Mouse (Mus musculus) forelimb bud, embryonic 11.5 days (tissue): ENCODE measurements around the gene Ooep.
"Not testable (repeated sequence)": the region's sequence is repeated elsewhere in the genome, so short reads cannot be mapped to it uniquely, and the experiment has no call there.

Experiments
- DNase-seq: peaks from one replicate; pipeline ENCODE4 v3.0.0-alpha.2; 2012; ENCODE audit warnings: low read depth, low spot score

Ooep gene

GRCm38 (mm10) chr9:78367959-78368358 is 10.6 kb downstream of the Ooep start, which contains the start of gene Dppa5a:
TSS of gene Dppa5a (minus strand) at chr9:78368177.
- DNase-seq: not testable (repeated sequence)

- DNase-seq: no peak
Observed at GRCm38 (mm10) chr9:78365850-78366544, 12.5 kb downstream of the Ooep start.

- DNase-seq: no peak
Observed at GRCm38 (mm10) chr9:78364701-78365100, 13.8 kb downstream of the Ooep start.

- DNase-seq: no peak
Observed at GRCm38 (mm10) chr9:78363374-78363773, 15.2 kb downstream of the Ooep start.

- DNase-seq: no peak
Observed at GRCm38 (mm10) chr9:78360484-78360872, 18.0 kb downstream of the Ooep start.

GRCm38 (mm10) chr9:78359750-78360483 is 18.6 kb downstream of the Ooep start:
- DNase-seq: no peak

- DNase-seq: peak; percentile 78
Observed at GRCm38 (mm10) chr9:78358053-78358452, 20.5 kb downstream of the Ooep start.

- no peak for DNase-seq
Observed at GRCm38 (mm10) chr9:78355611-78356010, 22.9 kb downstream of the Ooep start, which contains the start of gene Gsta2. TSS of gene Gsta2 (minus strand) at chr9:78355788.

GRCm38 (mm10) chr9:78354665-78355578 is 23.6 kb downstream of the Ooep start:
- no peak for DNase-seq

GRCm38 (mm10) chr9:78351504-78352220 is 26.9 kb downstream of the Ooep start:
- DNase-seq: no peak

- DNase-seq: not testable (repeated sequence)
Observed at GRCm38 (mm10) chr9:78350007-78350406, 28.5 kb downstream of the Ooep start.

- not testable (repeated sequence) for DNase-seq
Observed at GRCm38 (mm10) chr9:78349141-78349540, 29.4 kb downstream of the Ooep start.

GRCm38 (mm10) chr9:78348206-78349004 is 30.1 kb downstream of the Ooep start:
- not testable (repeated sequence) for DNase-seq

GRCm38 (mm10) chr9:78347004-78347403 is 31.5 kb downstream of the Ooep start:
- DNase-seq: no peak

- DNase-seq: not testable (repeated sequence)
Observed at GRCm38 (mm10) chr9:78345235-78345634, 33.3 kb downstream of the Ooep start.

GRCm38 (mm10) chr9:78343055-78343454 is 35.5 kb downstream of the Ooep start:
- DNase-seq: not testable (repeated sequence)

GRCm38 (mm10) chr9:78342494-78342893 is 36.0 kb downstream of the Ooep start:
- DNase-seq: not testable (repeated sequence)

GRCm38 (mm10) chr9:78340324-78340723 is 38.2 kb downstream of the Ooep start:
- peak; percentile 46 for DNase-seq

- not testable (repeated sequence) for DNase-seq
Observed at GRCm38 (mm10) chr9:78337050-78337449, 41.5 kb downstream of the Ooep start.

GRCm38 (mm10) chr9:78327289-78327688 is 51.2 kb downstream of the Ooep start, which contains the start of gene Omt2b:
TSS of gene Omt2b (plus strand) at chr9:78327589.
- DNase-seq: not testable (repeated sequence)
